Mouse (Mus musculus) layer of hippocampus, adult 2 months (tissue): Measurements from ENCODE around the gene Slc9a3. TPM values are rescaled to one million over a fixed set of nuclear protein-coding genes. Genes with fewer than 3 reads are reported as not detected.

Source experiments
- DNase-seq, 2 experiments: peaks; one replicate each; pipeline ENCODE4 v3.0.0; 2022; ENCODE audit warnings: low spot score in 2 of 2
- H3K27ac ChIP-seq: fragments of 200-600 bp; 2 replicates; pipeline ENCODE4 v1.8.1; 2022
- H3K4me3 ChIP-seq: fragments of 200-600 bp; 2 replicates; pipeline ENCODE4 v1.8.1; 2022; ENCODE audit warnings: mild to moderate bottlenecking
- CTCF ChIP-seq: fragments of 200-600 bp; conservative IDR thresholded peaks from 2 replicates; pipeline ENCODE4 v1.8.1; 2022; ENCODE audit warnings: antibody characterized with exemption, mild to moderate bottlenecking, moderate library complexity
- long read RNA-seq, 2 experiments: library from polyadenylated mRNA; stranded (forward); transcript quantifications; one replicate each; pipeline ENCODE4 v2.0.0; 2021; ENCODE audit warnings: borderline mapping rate in 2 of 2
- total RNA-seq, 2 experiments: library from RNA; stranded (reverse); gene quantifications; 2 replicates each; pipeline ENCODE4 v1.2.3; 2021

Slc9a3 gene
- total RNA-seq, result 1 to 10 TPM; 2.3 TPM
- long read RNA-seq, experiment 1, partial matches to known transcripts, result 0 of 2 reads
- long read RNA-seq, experiment 1, other reads (novel, unspliced or antisense), result 1 of 2 reads
- long read RNA-seq, experiment 2, partial matches to known transcripts, result 0 of 2 reads
- long read RNA-seq, experiment 2, other reads (novel, unspliced or antisense), result 2 of 2 reads

DNA sequence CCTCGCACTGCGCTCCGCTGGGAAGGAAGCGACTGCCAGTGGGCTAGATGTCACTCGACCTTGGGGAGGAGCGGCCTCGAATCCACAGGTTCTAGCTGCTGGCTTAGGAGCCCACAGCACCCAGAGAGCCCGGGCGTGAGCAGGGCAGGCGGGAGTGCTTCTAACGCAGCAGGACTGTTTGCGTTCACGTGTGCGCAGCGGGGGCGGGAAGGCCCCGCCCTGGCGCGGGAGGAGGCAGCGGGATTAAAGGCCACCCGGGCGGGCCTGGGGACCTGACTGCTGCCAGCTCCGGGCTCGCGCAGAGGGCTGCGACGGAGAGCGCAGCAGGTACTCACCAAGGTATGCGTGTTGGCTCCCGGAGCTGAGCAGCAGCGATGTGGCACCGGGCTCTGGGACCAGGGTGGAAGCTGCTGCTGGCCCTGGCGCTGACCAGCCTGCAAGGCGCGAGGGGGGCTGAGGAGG, at the start of gene Slc9a3:
TSS of gene Slc9a3 (plus strand) at position 317 of the 462 bp plus-strand sequence.
- Histone ChIP-seq H3K27ac (no peak within 1 kb of the TSS; the same call in 1 of the 2 replicates), H3K4me3 (peak within 1 kb of the TSS; percentile 51)
- no peak for DNase-seq
- TF ChIP-seq CTCF, result no peak

DNA sequence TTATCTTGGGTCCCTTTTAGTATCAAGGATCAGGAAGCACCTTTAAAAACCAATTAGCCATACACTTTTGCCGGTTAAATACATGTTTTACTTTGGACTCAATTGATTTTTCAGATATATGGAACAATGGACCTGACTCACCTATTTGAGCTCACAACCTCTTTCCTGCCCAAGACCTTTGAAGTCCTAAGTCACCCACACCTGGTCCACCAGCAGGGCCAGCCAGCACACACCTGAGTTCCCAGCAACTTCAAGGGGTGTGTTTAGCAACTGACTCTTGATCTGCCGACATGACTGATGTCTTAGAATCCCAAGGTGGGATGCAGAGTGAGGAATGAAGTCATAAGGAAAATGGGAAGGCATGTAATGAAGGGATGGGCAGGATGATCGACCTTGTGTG, 49.5 kb upstream of the Slc9a3 start:
- no peak for TF ChIP-seq CTCF
- no peak for DNase-seq
- Histone ChIP-seq H3K4me3 (no peak overlapping the region), H3K27ac (no peak overlapping the region)

DNA sequence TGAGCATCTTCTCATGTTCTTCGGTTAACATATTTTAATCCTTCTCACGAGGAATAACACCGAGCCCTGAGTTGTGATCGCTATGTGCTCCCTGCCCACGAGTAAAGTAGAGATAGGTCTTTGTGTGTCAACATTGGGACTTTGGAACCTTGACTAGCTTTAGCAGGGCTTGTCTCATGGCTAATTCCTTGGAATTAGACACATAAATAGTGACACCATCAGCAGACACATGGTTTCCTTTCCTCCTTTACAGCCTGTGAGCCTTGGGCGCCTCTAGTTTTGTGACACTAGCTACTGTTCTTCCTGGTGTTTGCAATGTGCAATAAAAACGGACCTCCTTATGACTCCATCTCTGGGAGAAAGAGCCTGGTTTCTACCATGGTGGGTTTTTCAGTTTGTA, 47.9 kb upstream of the Slc9a3 start:
- no peak overlapping the region for H3K27ac ChIP-seq
- no peak for DNase-seq
- TF ChIP-seq CTCF, result no peak
- no peak overlapping the region for H3K4me3 ChIP-seq

DNA sequence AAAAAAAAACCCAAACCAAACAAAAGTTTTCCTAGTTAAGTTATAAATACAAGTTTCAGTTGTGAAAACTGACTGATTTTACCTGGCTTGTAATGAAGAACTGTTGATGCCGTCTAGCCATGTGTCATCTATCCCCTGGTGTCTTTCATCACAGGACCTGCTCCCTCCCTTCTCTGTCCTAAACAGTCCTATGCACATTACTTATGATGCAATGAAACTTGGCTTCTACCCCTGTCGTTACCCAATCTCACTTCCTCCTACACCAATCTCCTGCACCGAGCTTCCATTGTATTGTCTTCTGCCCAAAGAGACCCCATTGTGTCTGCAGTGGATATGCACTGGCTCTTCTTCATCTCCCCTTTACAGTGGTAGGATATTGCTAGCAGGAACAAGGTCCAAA, 31.0 kb upstream of the Slc9a3 start:
- no peak overlapping the region for H3K27ac ChIP-seq
- no peak for DNase-seq
- H3K4me3 ChIP-seq, result no peak overlapping the region
- no peak for TF ChIP-seq CTCF

DNA sequence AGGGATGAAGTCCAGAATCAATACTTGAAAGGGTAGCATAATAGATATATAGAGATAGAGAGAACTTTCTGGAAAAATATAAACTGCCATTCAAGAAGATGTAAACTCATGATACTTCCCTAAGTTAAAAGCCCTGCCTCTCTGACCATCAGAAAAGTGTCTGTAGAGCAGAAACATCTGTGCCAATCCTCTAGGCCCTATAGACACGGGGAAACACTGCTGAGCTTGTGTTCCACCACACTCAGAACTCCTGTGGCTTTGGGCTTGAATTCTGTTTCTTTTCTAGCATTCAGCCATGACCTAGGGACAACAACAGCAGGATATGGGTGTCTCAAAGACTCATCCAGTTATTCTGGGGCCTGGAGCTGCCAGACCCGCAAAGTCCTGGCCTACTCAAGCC, 25.3 kb upstream of the Slc9a3 start:
- no peak for DNase-seq
- Histone ChIP-seq H3K27ac (no peak overlapping the region), H3K4me3 (no peak overlapping the region)
- no peak for TF ChIP-seq CTCF

DNA sequence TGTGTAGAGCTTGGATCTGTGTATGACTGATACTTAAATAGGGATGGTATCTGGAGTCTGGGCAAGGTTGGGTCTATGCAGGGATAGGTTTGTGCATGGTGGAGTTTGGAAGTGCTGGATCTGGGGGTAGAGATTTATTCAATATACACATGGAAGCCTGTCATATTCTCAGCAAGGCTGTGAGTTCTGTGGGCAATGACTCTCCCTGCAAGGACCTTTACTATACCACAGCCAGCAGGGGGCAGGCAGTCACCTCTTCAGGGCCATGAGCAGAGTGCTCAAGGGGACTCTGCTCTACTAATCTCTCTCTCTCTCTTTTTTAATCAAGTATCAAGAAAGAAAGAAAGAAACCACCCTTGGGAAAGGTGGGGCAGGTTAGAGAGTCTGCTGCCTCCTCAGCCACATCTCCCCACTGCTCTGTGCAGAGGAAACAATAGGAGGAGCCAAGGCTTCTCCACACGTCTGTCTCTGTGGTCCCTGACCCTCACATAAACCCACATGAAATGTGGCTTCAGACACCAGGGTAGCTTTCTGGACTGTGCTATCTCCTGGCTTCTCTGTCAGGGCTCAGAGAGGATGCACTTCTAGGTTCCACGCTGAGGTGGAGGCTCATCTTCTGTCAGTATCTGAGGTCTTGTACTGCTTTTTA, 24.4 kb upstream of the Slc9a3 start:
- DNase-seq, result peak; percentile 54 to 77
- Histone ChIP-seq H3K4me3 (no peak overlapping the region), H3K27ac (no peak overlapping the region)
- TF ChIP-seq CTCF, result peak; percentile 90

DNA sequence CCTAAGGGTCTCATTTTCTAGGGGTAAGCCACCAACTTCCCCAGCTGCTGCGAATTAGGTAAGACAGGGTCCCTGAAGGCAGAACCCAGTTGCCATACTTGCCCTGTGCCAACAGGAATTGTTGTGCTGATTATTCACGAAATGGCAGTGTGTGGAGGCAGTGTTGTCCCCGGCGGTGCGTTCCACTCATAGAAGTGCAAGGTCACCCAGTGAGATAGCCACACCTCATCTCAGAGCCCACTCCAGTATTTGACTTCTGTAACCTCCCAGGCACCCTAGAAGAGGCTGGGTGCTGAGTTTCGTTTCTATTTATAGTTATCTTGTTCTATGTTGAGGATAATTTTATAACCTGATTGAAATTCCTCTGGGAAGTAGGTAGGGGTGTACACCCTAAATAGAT, 22.3 kb upstream of the Slc9a3 start:
- no peak for TF ChIP-seq CTCF
- Histone ChIP-seq H3K27ac (no peak overlapping the region), H3K4me3 (no peak overlapping the region)
- DNase-seq, result no peak

DNA sequence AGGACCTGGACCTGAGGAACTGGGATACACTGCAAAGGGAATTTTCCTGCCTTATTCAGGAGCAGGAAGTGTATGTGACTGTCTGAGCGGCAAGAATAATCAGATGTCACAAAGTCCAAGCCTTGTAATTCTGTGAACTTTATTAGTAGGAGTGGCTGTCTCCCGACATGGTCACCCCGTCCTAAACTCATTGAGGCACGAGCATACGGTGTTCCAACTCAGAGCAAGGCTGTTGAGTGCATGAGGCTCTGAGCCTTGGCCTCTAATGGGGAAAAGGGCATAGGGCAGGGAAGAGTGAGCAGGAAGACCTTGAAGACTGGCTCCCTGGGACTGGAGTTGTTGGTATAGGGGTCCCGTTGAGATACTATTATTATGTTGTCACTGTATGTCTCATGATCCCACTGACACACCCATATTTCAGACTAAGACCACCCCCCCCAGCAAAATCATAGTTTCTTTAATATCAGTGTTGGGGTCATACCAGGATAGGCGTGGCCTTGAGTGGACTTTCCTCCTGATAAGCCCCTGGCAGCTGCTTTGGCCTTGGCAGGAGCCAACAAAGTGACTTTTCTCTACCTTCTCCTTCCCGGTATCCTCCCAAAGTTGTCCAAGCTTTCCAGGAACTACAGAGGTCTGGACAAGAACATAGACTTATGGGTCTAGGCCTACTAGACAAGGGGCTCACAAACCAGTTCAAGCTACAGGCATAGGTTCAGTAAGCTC, 19.0 kb upstream of the Slc9a3 start:
- no peak for TF ChIP-seq CTCF
- Histone ChIP-seq H3K4me3 (no peak overlapping the region), H3K27ac (no peak overlapping the region)
- no peak for DNase-seq

DNA sequence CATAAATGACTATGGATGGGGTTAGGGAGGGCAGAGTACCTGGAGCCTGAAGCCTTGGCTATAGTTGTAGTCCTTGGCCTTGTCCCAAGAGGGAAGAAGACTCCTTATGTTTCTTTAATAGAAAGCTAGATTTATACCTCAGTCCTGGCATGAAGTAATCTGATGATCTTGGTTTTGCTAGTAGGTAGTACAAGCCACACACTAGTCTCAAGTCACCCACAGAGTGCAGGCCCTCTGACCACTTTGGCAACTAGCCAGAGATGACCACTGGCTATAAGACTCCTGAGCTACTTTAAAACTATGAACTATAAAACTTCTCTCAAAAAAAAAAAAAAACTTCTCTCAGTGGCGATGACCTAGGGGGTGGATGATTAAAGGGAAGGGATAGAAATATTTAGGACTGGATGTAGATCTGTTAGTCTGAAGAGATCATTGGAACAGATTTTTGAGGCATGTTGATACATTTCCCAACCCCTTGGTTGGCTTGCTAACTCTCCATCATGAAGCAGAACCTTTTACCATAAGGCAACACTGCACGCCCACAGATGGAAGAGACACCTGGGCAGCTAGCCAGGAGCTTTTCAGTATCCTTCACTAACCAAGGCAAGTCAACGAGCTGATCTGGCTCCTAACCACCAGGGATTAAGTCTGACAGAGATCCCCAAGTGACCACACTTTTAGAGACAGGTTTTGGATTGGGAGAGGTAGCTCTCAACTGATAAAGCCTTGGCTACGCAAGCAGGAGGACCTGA, 18.2 kb upstream of the Slc9a3 start:
- peak in 1 of 2 experiments; percentile 18 for DNase-seq
- Histone ChIP-seq H3K4me3 (no peak overlapping the region), H3K27ac (no peak overlapping the region)
- no peak for TF ChIP-seq CTCF

DNA sequence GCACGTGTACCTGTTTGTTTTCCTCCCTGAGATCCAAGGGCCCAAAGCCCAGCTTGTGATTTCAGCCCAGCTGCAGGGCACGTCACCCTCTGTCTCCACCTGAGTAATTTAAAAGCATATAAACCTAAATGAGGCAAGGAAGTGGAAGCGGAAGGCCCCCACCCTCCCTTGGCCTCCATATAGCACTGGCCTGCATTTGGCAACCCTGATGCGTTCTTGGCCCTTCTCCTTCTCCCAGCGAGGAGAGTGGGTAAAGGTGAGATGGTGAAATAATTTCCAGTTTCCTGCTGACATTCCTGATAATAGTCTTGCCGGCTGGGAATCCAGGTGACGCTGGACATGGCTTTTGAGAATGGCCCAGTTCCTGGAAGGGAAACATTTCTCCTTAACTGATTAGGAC, 16.8 kb upstream of the Slc9a3 start:
- DNase-seq, result no peak
- TF ChIP-seq CTCF, result no peak
- Histone ChIP-seq H3K4me3 (no peak overlapping the region), H3K27ac (no peak overlapping the region)

DNA sequence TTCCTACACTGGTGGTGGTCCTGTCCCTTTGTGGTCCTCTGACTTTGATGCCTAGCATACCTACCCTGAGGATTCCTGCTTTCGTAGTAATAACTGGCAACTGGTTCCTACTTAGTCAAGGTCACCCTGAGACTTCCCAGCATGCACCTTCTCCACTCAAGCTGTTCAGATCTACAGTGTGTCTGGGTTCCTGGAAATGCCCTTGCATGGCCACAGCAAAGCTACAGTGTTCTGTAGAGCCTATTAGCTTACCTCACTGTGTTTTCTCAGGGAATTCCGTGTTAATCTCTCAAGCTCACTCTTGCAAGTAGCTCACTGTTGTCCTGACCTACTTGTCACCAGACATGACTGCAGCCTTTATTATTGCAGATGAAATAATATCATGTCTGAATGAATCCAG, 13.8 kb upstream of the Slc9a3 start:
- no peak overlapping the region for H3K27ac ChIP-seq
- no peak overlapping the region for H3K4me3 ChIP-seq
- TF ChIP-seq CTCF, result no peak
- DNase-seq, result no peak

DNA sequence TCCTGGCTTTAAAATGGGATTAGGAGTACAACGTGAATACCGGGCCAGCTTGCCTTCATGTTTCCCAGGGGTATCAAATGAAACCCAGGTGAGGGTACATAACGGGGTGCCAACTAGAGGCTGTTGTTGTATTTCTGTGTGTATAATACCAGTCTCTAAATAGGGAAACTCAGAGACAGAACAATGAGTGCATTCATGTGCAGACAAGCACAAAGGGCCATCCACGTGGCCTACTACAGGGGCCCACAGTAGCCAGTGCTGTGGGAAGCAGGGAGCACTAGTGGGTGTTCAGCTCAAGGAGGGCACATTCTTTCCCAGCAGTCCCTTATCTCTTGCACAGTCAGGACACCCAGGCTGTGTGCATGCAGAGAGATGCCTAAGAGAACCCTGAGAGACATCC, 8.7 kb upstream of the Slc9a3 start:
- no peak for DNase-seq
- Histone ChIP-seq H3K4me3 (no peak overlapping the region), H3K27ac (peak overlapping the region; percentile 57)
- no peak for TF ChIP-seq CTCF

DNA sequence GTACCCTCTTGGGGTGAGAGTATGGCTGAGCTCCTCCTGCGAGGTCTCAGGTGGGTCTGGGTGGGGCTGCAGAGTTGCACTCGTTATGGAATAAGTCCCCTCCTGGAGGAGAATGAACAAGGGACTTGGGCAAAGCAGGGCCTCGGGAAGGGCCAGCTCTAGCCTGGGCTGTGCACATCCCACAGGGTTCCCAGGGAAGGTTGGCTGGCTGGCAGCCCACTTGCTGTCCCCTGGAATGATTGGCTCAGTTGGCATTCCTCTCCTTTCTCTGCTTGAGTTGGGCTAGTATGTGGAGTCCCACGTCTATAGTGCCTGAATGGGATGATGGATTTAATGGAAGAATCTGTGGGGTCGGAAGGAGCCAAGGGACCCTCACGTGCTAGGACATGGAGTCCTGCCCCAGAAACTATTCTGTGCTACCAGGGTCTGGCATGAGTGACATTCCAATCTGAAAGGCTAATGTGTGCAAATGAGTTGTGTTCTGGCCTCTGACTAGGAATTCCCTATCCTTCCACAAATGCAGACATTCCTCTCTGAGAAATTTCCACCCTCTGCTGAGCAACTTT, 7.5 kb upstream of the Slc9a3 start:
- Histone ChIP-seq H3K4me3 (no peak overlapping the region), H3K27ac (peak overlapping the region; percentile 57; the same call in 1 of the 2 replicates)
- DNase-seq, result no peak
- no peak for TF ChIP-seq CTCF
